Mouse (Mus musculus): ENCODE results near the gene Abcc2. TPM values are rescaled to one million over a fixed set of nuclear protein-coding genes. Genes with fewer than 3 reads are reported as not detected.

Gene Abcc2
- total and polyA plus RNA-seq, 2 experiments: 298 to 488 TPM

GRCm38 (mm10) chr19:43813315-43813714, 31.3 kb downstream of the Abcc2 start:
- peak; percentile 95 for DNase-seq (ENCODE audit: extremely low read depth, low read depth, low spot score)
- no peak overlapping the region for H3K9ac ChIP-seq (ENCODE audit: low read depth, low read length)
- 30% methylated on average over 10 of the region's 10 CpGs for WGBS
- H3K79me2 ChIP-seq (ENCODE audit: control insufficient read depth, insufficient read depth, low read length): no peaks in the 10 kb centered on the region; the same call in 1 of the 2 replicates
- peaks cover 85% of the 10 kb centered on the region for H3K36me3 ChIP-seq (ENCODE audit: control insufficient read depth, insufficient read depth, low read length)
- H3K27me3 ChIP-seq (ENCODE audit: control insufficient read depth, insufficient read depth, low read length): no peaks in the 10 kb centered on the region
- peak overlapping the region; percentile 90 for H3K27ac ChIP-seq (replicated peaks; ENCODE audit: insufficient read depth, low read depth, low read length)
- no peak overlapping the region for H3K4me3 ChIP-seq (ENCODE audit: insufficient read depth, low read depth, low read length)
- peaks cover 37% of the 10 kb centered on the region for H3K4me1 ChIP-seq (ENCODE audit: control insufficient read depth, insufficient read depth, low read length)
- TF ChIP-seq POLR2A (IDR thresholded peaks at IDR 0.05; ENCODE audit: extremely low read depth, insufficient read depth, low read length): no peak
- no peak for TF ChIP-seq CTCF (IDR thresholded peaks at IDR 0.05; ENCODE audit: low read depth, low read length)

GRCm38 (mm10) chr19:43815661-43816414, 33.8 kb downstream of the Abcc2 start:
- WGBS: 33% methylated on average over 14 of the region's 14 CpGs
- Histone ChIP-seq H3K9ac (ENCODE audit: low read depth, low read length) (no peak overlapping the region), H3K4me1 (ENCODE audit: control insufficient read depth, insufficient read depth, low read length) (peaks cover 25% of the 10 kb centered on the region), H3K36me3 (ENCODE audit: control insufficient read depth, insufficient read depth, low read length) (peaks cover 84% of the 10 kb centered on the region), H3K27me3 (ENCODE audit: control insufficient read depth, insufficient read depth, low read length) (no peaks in the 10 kb centered on the region), H3K4me3 (ENCODE audit: insufficient read depth, low read depth, low read length) (peak overlapping the region; percentile 37; the same call in 1 of the 2 replicates), H3K79me2 (ENCODE audit: control insufficient read depth, insufficient read depth, low read length) (no peaks in the 10 kb centered on the region; the same call in 1 of the 2 replicates), H3K27ac (replicated peaks; ENCODE audit: insufficient read depth, low read depth, low read length) (peak overlapping the region; percentile 63)
- no peak for TF ChIP-seq POLR2A (IDR thresholded peaks at IDR 0.05; ENCODE audit: extremely low read depth, insufficient read depth, low read length)
- TF ChIP-seq CTCF (IDR thresholded peaks at IDR 0.05; ENCODE audit: low read depth, low read length): no peak
- DNase-seq (ENCODE audit: extremely low read depth, low read depth, low spot score): peak; percentile 71

- Histone ChIP-seq H3K4me3 (ENCODE audit: insufficient read depth, low read depth, low read length) (no peak overlapping the region), H3K9ac (ENCODE audit: low read depth, low read length) (no peak overlapping the region), H3K36me3 (ENCODE audit: control insufficient read depth, insufficient read depth, low read length) (peaks cover 88% of the 10 kb centered on the region), H3K27ac (replicated peaks; ENCODE audit: insufficient read depth, low read depth, low read length) (0 out of 2 replicates have a peak overlapping the region, but pooled peaks have one; percentile 17), H3K4me1 (ENCODE audit: control insufficient read depth, insufficient read depth, low read length) (no peaks in the 10 kb centered on the region; the same call in 1 of the 2 replicates), H3K27me3 (ENCODE audit: control insufficient read depth, insufficient read depth, low read length) (no peaks in the 10 kb centered on the region), H3K79me2 (ENCODE audit: control insufficient read depth, insufficient read depth, low read length) (no peaks in the 10 kb centered on the region)
- DNase-seq (ENCODE audit: extremely low read depth, low read depth, low spot score): peak; percentile 74
- TF ChIP-seq POLR2A (IDR thresholded peaks at IDR 0.05; ENCODE audit: extremely low read depth, insufficient read depth, low read length) (no peak), CTCF (IDR thresholded peaks at IDR 0.05; ENCODE audit: low read depth, low read length) (no peak)
- 36% methylated on average over 8 of the region's 8 CpGs for WGBS
These were observed 44.9 kb downstream of the Abcc2 start for GRCm38 (mm10) chr19:43826855-43827254.

GRCm38 (mm10) chr19:43832425-43833069, 50.6 kb downstream of the Abcc2 start:
- no peaks in the 10 kb centered on the region for H3K4me1 ChIP-seq (ENCODE audit: control insufficient read depth, insufficient read depth, low read length)
- TF ChIP-seq CTCF (IDR thresholded peaks at IDR 0.05; ENCODE audit: low read depth, low read length) (peak; percentile 89), POLR2A (IDR thresholded peaks at IDR 0.05; ENCODE audit: extremely low read depth, insufficient read depth, low read length) (no peak)
- no peak for DNase-seq (ENCODE audit: extremely low read depth, low read depth, low spot score)
- WGBS: 49% methylated on average over 21 of the region's 21 CpGs
- no peak overlapping the region for H3K9ac ChIP-seq (ENCODE audit: low read depth, low read length)
- no peaks in the 10 kb centered on the region for H3K27me3 ChIP-seq (ENCODE audit: control insufficient read depth, insufficient read depth, low read length)
- no peaks in the 10 kb centered on the region for H3K79me2 ChIP-seq (ENCODE audit: control insufficient read depth, insufficient read depth, low read length)
- no peak overlapping the region for H3K27ac ChIP-seq (replicated peaks; ENCODE audit: insufficient read depth, low read depth, low read length)
- H3K4me3 ChIP-seq (ENCODE audit: insufficient read depth, low read depth, low read length): no peak overlapping the region
- peaks cover 93% of the 10 kb centered on the region for H3K36me3 ChIP-seq (ENCODE audit: control insufficient read depth, insufficient read depth, low read length)

GRCm38 (mm10) chr19:43843184-43843583, 61.2 kb downstream of the Abcc2 start:
- no peaks in the 10 kb centered on the region for H3K79me2 ChIP-seq (ENCODE audit: control insufficient read depth, insufficient read depth, low read length)
- no peak for DNase-seq (ENCODE audit: extremely low read depth, low read depth, low spot score)
- peaks cover 26% of the 10 kb centered on the region for H3K36me3 ChIP-seq (ENCODE audit: control insufficient read depth, insufficient read depth, low read length)
- H3K4me1 ChIP-seq (ENCODE audit: control insufficient read depth, insufficient read depth, low read length): no peaks in the 10 kb centered on the region
- H3K4me3 ChIP-seq (ENCODE audit: insufficient read depth, low read depth, low read length): no peak overlapping the region
- no peaks in the 10 kb centered on the region for H3K27me3 ChIP-seq (ENCODE audit: control insufficient read depth, insufficient read depth, low read length)
- H3K27ac ChIP-seq (replicated peaks; ENCODE audit: insufficient read depth, low read depth, low read length): no peak overlapping the region
- WGBS: 85% methylated on average over 9 of the region's 9 CpGs
- no peak overlapping the region for H3K9ac ChIP-seq (ENCODE audit: low read depth, low read length)
- TF ChIP-seq POLR2A (IDR thresholded peaks at IDR 0.05; ENCODE audit: extremely low read depth, insufficient read depth, low read length): no peak

Data from liver, adult 2 months (tissue).